Mouse (Mus musculus) layer of hippocampus, postnatal 36 days (tissue): ENCODE measurements around the gene G6pc. TPM values are rescaled to one million over a fixed set of nuclear protein-coding genes. Genes with fewer than 3 reads are reported as not detected.
"Not testable (repeated sequence)": the region's sequence is repeated elsewhere in the genome, so short reads cannot be mapped to it uniquely, and the experiment has no call there.

Source experiments
- DNase-seq, 2 experiments: peaks; one replicate each; pipeline ENCODE4 v3.0.0; 2022
- total RNA-seq, 2 experiments: library from RNA; stranded (reverse); gene quantifications; 2 replicates each; pipeline ENCODE4 v1.2.3; 2021

The G6pc gene
- not detected for total RNA-seq

DNA sequence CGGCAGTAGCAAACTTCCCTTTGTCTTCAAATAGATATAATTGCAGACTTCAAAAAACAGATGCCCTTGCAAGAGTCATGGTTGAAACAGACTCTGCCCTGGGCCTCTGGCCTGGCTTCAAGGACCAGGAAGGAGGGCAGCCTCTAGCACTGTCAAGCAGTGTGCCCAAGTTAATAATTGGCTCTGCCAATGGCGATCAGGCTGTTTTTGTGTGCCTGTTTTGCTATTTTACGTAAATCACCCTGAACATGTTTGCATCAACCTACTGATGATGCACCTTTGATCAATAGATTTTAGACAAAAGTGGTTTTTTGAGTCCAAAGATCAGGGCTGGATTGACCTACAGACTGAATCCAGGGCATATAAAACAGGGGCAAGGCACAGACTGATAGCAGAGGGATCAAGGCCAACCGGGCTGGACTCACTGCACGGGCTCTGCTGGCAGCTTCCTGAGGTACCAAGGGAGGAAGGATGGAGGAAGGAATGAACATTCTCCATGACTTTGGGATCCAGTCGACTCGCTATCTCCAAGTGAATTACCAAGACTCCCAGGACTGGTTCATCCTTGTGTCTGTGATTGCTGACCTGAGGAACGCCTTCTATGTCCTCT, at the start of gene G6pc:
Gene G6pc (plus strand): TSS at position 236 of the 610 bp plus-strand sequence.
- DNase-seq: no peak

- peak; percentile 72 to 73 for DNase-seq
Measured at GRCm38 (mm10) chr11:101323609-101324008, 43.8 kb upstream of the G6pc start.

- no peak for DNase-seq
Measured at GRCm38 (mm10) chr11:101324763-101325162, 42.6 kb upstream of the G6pc start, which contains the start of gene Aoc2. Aoc2 (plus strand) TSS chr11:101325063.

DNA sequence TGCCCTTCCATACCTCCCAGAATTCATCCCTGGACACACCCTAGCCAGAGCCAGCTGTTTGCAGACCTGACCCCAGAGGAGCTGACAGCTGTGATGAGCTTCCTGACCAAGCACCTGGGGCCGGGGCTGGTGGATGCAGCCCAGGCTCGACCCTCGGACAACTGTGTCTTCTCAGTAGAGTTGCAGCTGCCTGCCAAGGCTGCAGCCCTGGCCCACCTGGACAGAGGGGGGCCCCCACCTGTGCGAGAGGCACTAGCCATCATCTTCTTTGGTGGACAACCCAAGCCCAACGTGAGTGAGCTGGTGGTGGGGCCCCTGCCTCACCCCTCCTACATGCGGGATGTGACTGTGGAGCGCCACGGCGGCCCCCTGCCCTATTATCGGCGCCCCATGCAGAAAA, 42.2 kb upstream of the G6pc start:
- not testable (repeated sequence) for DNase-seq

DNA sequence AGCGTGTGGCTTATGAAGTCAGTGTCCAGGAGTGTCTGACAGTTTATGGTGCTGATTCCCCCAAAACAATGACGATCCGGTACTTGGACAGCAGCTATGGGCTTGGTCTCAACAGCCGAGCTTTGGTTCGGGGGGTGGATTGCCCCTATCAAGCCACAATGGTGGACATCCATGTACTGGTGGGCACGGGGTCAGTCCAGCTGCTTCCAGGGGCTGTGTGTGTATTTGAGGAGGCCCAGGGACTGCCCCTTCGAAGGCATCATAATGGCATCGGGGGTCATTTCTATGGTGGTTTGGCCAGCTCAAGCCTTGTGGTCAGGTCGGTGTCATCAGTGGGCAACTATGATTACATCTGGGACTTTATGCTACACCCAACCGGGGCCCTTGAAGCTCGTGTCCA, 41.2 kb upstream of the G6pc start:
- no peak for DNase-seq

DNA sequence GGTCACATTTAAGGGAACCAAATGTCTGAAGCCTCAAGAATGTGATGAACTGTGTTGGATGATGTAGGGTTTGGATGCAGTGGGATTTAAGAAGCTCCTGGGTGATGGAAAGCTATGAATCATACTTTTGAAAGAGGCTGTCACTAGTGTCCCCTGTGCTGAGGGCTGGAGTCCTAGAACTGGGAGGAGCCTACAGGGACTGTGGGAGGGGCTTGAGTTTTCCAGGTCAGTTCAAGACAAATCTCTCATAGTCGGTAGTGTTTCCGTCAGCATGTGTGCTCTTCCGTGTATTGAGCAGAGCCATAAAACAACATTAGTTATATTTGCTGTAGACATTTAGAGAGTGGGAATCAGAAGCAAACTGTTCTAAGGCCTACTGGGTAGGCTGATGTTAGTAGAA, 40.0 kb upstream of the G6pc start:
- peak in 1 of 2 experiments; percentile 8 for DNase-seq

DNA sequence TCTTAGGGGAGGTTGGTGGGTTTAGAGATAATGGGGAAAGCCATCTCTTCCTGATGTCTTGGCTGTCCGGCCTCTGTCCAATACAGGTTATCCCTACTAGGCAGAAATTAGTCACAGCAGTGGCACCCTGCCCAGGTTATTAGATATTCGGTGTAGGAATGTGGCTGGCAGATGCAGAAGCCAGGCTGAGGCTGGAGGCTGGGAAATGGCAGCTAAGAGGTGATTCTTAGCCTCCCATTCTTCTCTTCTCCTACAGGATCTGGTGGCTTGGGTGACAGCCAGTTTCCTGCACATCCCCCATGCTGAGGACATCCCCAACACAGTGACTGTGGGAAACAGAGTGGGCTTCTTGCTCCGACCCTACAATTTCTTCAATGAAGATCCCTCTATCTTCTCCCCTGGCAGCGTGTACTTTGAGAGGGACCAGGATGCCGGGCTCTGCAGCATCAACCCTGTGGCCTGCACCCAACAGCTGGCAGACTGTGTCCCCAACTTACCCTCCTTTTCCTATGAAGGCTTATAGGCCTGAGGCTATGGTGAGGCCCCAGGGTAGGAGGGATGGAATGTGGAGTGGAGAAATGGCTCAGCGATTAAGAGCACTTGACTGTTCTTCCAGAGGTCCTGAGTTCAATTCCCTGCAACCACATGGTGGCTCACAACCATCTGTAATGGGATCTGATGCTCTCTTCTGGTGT, 38.3 kb upstream of the G6pc start:
- DNase-seq: peak; percentile 40 to 48

DNA sequence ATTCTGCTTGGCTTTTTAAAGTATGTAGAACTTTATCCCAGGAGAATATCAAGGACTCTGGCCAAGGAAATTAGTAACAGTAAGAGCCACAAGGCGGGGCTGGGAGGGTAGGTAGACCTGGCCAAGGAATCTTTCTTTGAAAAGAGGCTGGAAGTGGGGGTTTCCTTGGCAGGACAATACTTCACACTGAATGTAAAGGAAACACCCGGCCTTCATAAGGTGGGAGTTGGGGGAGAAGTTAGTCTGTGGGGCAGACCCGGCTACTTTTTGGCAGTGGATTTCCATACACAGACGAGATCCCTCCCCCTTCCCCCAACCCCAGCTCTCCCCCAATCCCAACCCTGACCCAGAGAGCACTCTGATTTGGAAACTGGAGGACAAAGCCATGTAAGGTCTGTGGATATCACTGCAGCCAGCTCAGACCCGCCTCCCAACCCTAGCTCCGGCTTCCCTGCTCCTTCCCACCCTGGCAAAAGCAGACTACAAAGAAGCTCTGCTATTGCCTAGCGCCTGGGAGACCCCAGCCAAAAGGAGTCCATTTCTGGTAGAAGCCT, 36.9 kb upstream of the G6pc start, which contains the start of gene Aoc3:
Gene Aoc3 (plus strand): TSS at position 235 of the 554 bp plus-strand sequence.
- DNase-seq: no peak

DNA sequence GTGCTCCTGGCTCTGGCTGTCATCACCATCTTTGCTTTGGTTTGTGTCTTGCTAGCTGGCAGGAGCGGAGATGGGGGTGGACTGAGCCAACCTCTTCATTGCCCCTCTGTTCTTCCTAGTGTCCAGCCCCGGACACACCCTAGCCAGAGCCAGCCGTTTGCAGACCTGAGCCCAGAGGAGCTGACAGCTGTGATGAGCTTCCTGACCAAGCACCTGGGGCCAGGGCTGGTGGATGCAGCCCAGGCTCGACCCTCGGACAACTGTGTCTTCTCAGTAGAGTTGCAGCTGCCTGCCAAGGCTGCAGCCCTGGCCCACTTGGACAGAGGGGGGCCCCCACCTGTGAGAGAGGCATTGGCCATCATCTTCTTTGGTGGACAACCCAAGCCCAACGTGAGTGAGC, 36.4 kb upstream of the G6pc start:
- not testable (repeated sequence) for DNase-seq

DNA sequence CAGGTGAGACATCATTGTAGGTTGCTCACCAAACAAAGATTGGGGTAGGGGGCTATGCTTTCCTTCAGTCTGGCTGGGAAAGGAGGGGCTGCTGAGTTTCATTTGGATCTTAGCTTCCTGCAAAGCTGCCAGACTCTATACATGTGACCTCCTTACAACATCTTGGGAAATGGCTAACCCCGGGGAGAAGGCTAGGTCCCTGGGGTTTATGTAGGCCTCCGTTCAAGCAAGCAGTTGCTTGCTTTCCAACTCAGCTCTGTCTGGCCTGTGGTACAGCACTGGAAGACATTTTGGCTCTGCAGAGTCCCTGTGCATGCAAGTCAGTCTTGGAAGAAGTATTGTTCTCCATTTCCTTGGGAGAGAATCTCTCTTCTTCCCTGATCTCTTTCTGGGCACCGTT, 34.8 kb upstream of the G6pc start:
- DNase-seq: no peak

DNA sequence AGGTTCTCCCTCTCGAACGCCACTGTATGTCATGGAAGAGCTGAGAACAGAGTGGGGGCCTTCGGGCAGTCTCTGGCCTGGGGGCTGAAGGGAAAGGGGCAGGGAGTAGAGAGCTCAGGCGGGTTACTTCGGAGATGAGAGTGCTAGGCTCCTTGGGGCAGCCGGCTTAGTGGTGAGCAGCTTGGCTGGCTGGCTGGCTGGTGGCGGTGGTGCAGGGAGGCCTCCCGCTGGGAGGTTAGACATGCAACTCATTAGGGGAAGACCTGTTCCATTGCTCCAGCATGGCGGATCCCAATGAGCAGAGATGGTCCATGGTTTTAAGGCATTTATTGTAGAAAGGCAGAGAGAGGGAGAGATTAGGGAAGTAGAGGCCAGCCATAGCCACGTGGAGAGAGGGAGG, 33.3 kb upstream of the G6pc start:
- DNase-seq: no peak

GRCm38 (mm10) chr11:101334516-101334915, 32.8 kb upstream of the G6pc start:
- no peak for DNase-seq

DNA sequence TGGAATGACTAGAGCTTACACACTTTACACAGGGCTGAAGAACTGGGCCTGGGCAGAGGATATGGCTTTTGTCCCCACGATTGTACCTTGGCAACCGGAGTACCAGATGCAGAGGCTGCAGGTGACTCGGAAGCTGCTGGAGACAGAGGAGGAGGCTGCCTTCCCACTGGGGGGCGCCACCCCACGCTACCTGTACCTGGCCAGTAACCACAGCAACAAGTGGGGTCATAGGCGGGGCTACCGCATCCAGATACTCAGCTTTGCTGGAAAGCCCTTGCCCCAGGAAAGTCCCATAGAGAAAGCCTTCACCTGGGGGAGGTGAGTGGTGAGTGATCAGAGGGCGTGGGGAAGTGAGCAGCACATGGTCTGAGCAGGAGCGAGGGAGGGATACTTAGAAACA, 31.7 kb upstream of the G6pc start:
- no peak for DNase-seq

- no peak for DNase-seq
Measured at GRCm38 (mm10) chr11:101338123-101338760, 29.1 kb upstream of the G6pc start.

DNA sequence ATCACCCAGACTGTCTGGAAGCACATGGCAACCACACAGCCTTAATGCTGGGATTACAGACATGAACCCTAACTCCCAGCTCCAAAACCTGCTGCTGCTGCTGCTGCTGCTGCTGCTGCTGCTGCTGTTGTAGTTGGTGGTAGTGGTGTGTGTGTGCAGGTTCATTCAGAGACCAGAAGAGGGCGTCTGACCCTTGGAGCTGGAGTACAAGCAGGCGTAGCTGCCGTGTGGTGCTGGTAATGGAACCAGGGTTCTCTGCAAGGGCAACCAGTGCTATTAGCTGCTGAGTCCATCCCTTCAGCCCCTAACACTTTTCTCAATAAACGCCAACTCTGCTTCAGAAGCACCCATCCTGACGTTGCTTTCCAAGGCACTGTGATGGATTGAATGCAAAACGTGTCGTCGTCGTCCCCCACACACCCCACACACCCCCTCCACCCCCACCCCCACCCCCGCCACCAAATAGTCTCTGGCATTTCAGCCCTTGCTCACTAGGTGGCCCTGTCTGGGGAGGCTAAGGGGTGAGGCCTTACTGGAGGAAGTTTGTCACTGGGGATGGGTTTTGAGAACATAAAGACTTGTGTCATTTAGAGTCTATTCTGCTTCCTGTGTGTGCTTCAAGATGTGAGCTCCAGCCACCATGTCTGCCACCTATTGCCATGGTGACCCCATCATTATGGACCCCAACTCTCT, 20.1 kb upstream of the G6pc start:
- no peak for DNase-seq

GRCm38 (mm10) chr11:101348774-101349173, 18.6 kb upstream of the G6pc start:
- DNase-seq: no peak

DNA sequence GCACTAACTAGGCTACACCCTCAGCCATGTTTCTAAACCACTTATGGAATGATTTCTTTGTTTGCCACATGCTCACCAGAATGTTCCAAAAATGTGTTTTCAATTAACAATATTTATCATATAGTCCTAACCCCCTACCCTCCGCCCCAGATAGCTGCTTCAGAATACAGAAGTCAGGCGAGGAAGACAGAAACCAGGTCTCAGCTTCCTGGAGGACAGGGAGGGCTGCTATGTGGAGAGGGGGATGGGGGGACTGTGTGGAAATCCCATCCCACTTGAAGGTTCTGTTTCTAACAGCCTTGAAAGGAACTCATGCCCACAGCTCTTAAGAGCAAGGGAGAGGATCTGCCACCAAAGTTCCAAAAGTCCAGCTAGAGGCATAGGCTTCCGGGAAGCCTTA, 18.1 kb upstream of the G6pc start:
- DNase-seq: no peak

- DNase-seq: no peak
Measured at GRCm38 (mm10) chr11:101351100-101351720, 16.2 kb upstream of the G6pc start.

GRCm38 (mm10) chr11:101351721-101352111, 15.6 kb upstream of the G6pc start:
- no peak for DNase-seq

- no peak for DNase-seq
Measured at GRCm38 (mm10) chr11:101353436-101353835, 13.9 kb upstream of the G6pc start.

GRCm38 (mm10) chr11:101354438-101355010, 12.8 kb upstream of the G6pc start:
- no peak for DNase-seq

DNA sequence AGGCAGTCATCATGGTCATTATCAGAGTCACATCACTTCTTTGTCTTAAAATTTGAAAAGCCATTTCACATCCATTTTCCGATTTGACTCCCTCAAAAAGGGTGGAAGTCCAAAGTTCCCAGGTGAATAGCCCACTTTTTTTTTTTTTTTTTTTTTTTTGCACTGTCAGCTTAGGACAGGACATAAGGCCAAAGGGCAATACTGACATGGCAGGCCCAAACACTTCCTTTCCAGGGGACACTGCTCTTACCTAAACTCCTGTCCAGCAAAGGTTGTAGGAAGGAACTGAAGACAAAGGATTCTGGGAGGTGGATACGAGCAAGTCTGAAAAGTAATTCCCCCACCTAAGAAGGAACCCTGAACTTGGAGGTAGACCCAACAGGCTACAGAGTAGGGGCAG, 11.4 kb upstream of the G6pc start:
- no peak for DNase-seq
